Mouse (Mus musculus) left cerebral cortex, postnatal 14 days (tissue): ENCODE measurements at regions not wholly inside any gene's neighbourhood (a gene's known extent, or its start where the extent isn't known, plus 50 kb on each side); places are given as distances from the start of the nearest gene placed in this dataset.
A peak's percentile ranks its signal among the peaks of the same experiment; 100 is the strongest.

Source experiments
- DNase-seq, 2 experiments: peaks; one replicate each; pipeline ENCODE4 v3.0.0; 2021 to 2022; ENCODE audit warnings: low spot score in 2 of 2, mixed read lengths in 1 of 2
- intact Hi-C: fragments of 180-260 bp; cut with DNase I; formaldehyde crosslinking; loops from one replicate; pipeline ENCODE4 v1.15.1; 2025

- intact Hi-C loops = no loop called here
These were observed 323.9 kb upstream of the Rnaseh2b start for GRCm38 (mm10) chr14:61968467-61968866.

GRCm38 (mm10) chr14:61968957-61969535 lies 323.3 kb upstream of the Rnaseh2b start:
- intact Hi-C loops = no loop called here
- DNase-seq = no peak

More at GRCm38 (mm10) chr14:61968467-61968866, 323.9 kb upstream of the Rnaseh2b start:
- DNase-seq = no peak

GRCm38 (mm10) chr14:61970591-61970990 lies 321.8 kb upstream of the Rnaseh2b start:
- DNase-seq = no peak
- intact Hi-C loops = no loop called here

- intact Hi-C loops = no loop called here
- DNase-seq = peak; percentile 38 to 75
These were observed 321.0 kb upstream of the Rnaseh2b start for GRCm38 (mm10) chr14:61971100-61972088.

GRCm38 (mm10) chr14:61975301-61975732 lies 317.1 kb upstream of the Rnaseh2b start:
- intact Hi-C loops = no loop called here
- DNase-seq = no peak

GRCm38 (mm10) chr14:61980581-61980980 lies 311.8 kb upstream of the Rnaseh2b start:
- intact Hi-C loops = no loop called here
- DNase-seq = no peak

GRCm38 (mm10) chr14:61985575-61985974 lies 306.8 kb upstream of the Rnaseh2b start:
- no peak for DNase-seq
- intact Hi-C loops = no loop called here

- intact Hi-C loops = no loop called here
- no peak for DNase-seq
These were observed 306.2 kb upstream of the Rnaseh2b start for GRCm38 (mm10) chr14:61986203-61986602.

GRCm38 (mm10) chr14:61995253-61995652 lies 297.1 kb upstream of the Rnaseh2b start:
- intact Hi-C loops = no loop called here
- DNase-seq = no peak

GRCm38 (mm10) chr14:61997736-61998135 lies 294.7 kb upstream of the Rnaseh2b start:
- no peak for DNase-seq
- intact Hi-C loops = no loop called here

GRCm38 (mm10) chr14:61998259-61998658 lies 294.1 kb upstream of the Rnaseh2b start:
- no peak for DNase-seq
- intact Hi-C loops = no loop called here

GRCm38 (mm10) chr14:62001481-62001949 lies 290.9 kb upstream of the Rnaseh2b start:
- intact Hi-C loops = no loop called here
- DNase-seq = peak in 1 of 2 experiments; percentile 18

- intact Hi-C loops = no loop called here
- no peak for DNase-seq
These were observed 290.3 kb upstream of the Rnaseh2b start for GRCm38 (mm10) chr14:62002131-62002530.

GRCm38 (mm10) chr14:62003013-62003781 lies 289.2 kb upstream of the Rnaseh2b start:
- intact Hi-C loops = no loop called here
- DNase-seq = peak; percentile 22 to 33

- no peak for DNase-seq
- intact Hi-C loops = no loop called here
These were observed 288.6 kb upstream of the Rnaseh2b start for GRCm38 (mm10) chr14:62003797-62004196.

GRCm38 (mm10) chr14:62008707-62009106 lies 283.7 kb upstream of the Rnaseh2b start:
- DNase-seq = no peak
- intact Hi-C loops = no loop called here

- no peak for DNase-seq
- intact Hi-C loops = no loop called here
These were observed 273.6 kb upstream of the Rnaseh2b start for GRCm38 (mm10) chr14:62018804-62019203.

GRCm38 (mm10) chr14:62020996-62021395 lies 271.4 kb upstream of the Rnaseh2b start:
- intact Hi-C loops = no loop called here
- no peak for DNase-seq

- DNase-seq = no peak
- intact Hi-C loops = no loop called here
These were observed 270.2 kb upstream of the Rnaseh2b start for GRCm38 (mm10) chr14:62022193-62022592.

- no peak for DNase-seq
- intact Hi-C loops = no loop called here
These were observed 269.4 kb upstream of the Rnaseh2b start for GRCm38 (mm10) chr14:62023022-62023421.
